Mouse (Mus musculus) liver, embryonic 14.5 days (tissue): ENCODE results near the gene Cfap97.

ENCODE experiments used
- CTCF ChIP-seq: IDR thresholded peaks from 2 replicates; pipeline ENCODE4 v1.5.1; 2016; ENCODE audit warnings: antibody characterized with exemption, low read depth, control low read depth
- EP300 ChIP-seq: IDR thresholded peaks from 2 replicates; pipeline ENCODE4 v1.6.1; 2016; ENCODE audit warnings: antibody characterized with exemption, low read depth

- TF ChIP-seq EP300 (no peak), CTCF (no peak)
Measured at GRCm38 (mm10) chr8:46107690-46108089, 43.9 kb upstream of the Cfap97 start.
